Mouse (Mus musculus) spleen, postnatal 4 days (tissue): ENCODE results near the gene Ppbp.
"Not testable (repeated sequence)": the region's sequence is repeated elsewhere in the genome, so short reads cannot be mapped to it uniquely, and the experiment has no call there.

Experiments
- DNase-seq, 2 experiments: peaks; one replicate each; pipeline ENCODE4 v3.0.0; 2022; ENCODE audit warnings: low spot score in 2 of 2

The Ppbp gene

DNA sequence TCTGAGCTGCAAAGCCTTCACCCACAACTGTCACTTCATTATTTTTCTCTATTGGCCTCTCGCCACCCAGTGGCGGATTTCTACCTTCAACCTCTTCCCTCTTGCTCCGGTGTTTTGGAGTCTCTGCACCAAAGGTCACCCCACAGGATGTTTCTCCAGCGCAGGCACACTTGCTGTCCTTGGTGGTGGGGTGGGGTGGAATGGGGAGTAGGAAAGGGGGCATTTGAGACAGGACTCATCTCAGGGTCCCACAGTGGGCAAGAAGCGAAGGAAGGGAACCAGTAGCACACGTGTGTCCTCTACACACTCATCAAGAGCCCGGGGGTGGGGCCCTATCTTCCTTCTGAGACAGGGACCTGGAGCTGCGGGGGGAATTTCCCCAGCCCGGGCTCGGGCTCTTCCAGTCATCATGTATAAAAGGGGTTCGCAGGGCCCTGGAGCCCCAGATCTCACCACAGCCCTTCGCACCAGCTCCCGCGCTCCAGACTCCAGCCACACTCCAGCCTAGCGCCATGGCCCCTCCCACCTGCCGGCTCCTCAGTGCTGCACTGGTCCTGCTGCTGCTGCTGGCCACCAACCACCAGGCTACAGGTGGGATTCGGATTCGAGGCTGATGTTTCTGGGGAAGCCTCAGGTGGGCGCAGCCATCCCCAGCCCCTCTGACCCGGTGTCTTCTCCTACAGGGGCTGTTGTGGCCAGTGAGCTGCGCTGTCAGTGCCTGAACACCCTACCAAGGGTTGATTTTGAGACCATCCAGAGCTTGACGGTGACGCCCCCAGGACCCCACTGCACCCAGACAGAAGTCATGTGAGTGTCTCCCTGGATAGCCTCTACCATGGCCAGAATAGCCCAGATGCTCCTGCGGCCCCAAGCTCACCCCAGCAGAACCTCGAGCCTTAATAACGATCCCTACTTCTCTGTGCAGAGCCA is 17.6 kb downstream of the Ppbp start, which contains the start of gene Cxcl3:
Gene Cxcl3, plus strand, starts transcription at position 445 of the 930 bp plus-strand sequence.
- no peak for DNase-seq

DNA sequence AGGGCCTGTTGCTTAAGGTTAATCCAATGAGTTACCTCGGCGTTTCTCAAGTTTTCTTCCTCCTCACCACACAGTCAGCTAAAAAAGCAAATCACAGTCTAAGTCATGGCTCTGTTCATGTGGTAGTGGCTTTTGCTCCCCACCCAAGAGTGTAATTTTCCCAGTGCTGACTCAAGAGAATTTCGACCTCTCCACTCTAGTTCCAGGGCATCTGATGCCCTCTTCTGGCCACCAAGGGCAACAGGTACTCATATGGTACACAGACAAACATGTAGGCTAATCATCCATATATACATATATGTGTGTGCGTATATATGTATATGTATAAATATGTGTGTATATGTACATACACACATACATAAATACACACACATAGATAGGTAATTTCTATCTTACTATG is 19.8 kb downstream of the Ppbp start:
- no peak for DNase-seq

- DNase-seq, result no peak
These were observed 21.2 kb downstream of the Ppbp start for GRCm38 (mm10) chr5:90789306-90790073.

- DNase-seq, result no peak
These were observed 21.8 kb downstream of the Ppbp start for GRCm38 (mm10) chr5:90790074-90790502.

GRCm38 (mm10) chr5:90794195-90794625 is 25.9 kb downstream of the Ppbp start, which contains the start of gene Cxcl15:
Gene Cxcl15, plus strand, starts transcription at chr5:90794534.
- no peak for DNase-seq

DNA sequence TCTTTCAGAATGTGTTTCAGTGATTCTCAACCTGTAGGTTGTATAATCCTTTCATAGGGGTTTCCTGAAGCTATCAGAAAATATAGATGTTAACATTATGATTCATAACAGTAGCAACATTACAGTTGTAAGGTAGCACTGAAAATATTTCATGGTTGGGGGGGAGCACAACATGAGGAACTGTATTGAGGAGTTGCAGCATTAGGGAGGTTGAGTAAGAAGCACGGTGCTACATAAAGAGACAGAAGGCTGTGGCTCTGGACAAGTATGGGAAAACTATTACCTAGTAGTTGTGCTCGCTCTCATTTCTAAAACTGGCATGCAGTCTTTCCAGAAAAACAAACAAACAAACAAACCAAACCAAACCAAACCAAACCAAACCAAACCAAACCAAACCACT is 27.1 kb downstream of the Ppbp start:
- DNase-seq, result not testable (repeated sequence)

DNA sequence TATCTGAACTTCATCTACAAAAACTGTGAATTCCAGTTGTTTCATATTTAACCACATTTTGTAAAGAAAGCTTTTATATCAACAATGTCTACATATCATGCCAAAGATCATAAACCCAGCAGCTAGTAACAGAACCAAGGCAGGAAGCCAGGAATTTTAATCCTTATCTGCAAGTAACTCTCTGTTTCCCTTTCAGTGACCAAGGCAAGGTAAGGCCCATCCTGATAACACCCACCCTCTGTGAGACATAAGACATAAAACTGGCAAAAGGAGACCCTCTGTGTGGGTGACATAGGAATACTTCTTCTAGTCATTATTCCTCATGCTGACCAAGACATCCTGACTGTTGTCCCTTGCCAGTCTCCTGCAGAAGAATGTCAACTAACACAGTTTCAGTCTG is 36.3 kb downstream of the Ppbp start:
- DNase-seq, result no peak

- no peak for DNase-seq
These were observed 37.7 kb downstream of the Ppbp start for GRCm38 (mm10) chr5:90806050-90806449.

- no peak for DNase-seq
These were observed 39.0 kb downstream of the Ppbp start for GRCm38 (mm10) chr5:90807176-90807950.
